Mouse (Mus musculus): ENCODE results near the gene Cenpe. TPM values are rescaled to one million over a fixed set of nuclear protein-coding genes. Genes with fewer than 3 reads are reported as not detected.
"Not testable (repeated sequence)": the region's sequence is repeated elsewhere in the genome, so short reads cannot be mapped to it uniquely, and the experiment has no call there.

Cenpe gene
- polyA plus RNA-seq (2012; rRNA removed) = 1.2 and 2.2 TPM in 2 replicates

DNA sequence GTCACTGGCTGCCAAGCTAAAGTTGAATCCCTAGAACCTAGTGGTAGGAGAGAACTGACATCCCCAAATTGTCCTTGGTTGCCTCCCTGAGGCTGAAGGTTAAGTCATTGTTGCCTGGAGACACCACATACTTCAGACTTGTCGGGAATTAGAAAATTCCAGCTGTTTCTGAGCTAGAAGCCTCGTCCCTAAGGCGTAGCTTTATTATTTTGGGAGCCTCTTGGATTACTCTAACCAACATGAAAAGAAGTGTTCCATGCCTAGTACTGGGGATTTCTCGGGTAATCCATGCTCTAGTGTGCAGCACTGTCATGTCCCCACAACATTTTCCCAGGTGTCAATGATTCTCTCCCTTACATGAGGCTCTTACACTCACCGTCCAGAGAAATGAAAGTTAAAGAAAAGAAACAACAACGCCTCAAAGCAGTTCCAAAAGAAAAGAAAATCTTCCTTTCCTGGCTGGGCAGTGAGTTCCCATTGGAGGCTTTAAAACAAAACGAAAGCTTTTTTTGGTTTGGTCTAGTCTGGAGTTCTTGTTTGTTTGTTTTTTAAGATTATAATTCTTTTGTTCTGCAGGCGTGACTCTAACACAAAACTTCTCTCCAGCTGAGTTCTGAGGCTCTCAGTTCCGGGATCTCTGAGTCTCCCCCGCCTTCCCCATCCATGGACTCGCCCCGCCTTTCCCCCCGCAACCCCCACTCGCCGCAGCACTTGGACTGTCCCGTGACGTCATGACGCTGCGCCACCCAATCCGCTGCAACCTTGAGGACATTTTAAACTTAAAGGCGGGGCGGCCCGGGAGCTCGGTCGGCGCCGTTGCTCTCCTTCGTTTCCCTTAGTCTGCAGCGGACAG lies at the start of gene Cenpe:
TSS of gene Cenpe (plus strand) at position 733 of the 853 bp plus-strand sequence.
- peak within 1 kb of the TSS; percentile 44; the same call in 1 of the 2 replicates for H3K27ac ChIP-seq (ENCODE audit: insufficient read depth, low read length)
- peak; percentile 83 to 85 for DNase-seq (ENCODE audit: low read depth in 1 of 2, low spot score in 2 of 2)
- peaks cover 3% of the 10 kb centered on the region; the same call in 1 of the 2 replicates for H3K4me1 ChIP-seq (ENCODE audit: control insufficient read depth, insufficient read depth, insufficient read length)
- TF ChIP-seq CTCF (IDR thresholded peaks at IDR 0.05; ENCODE audit: extremely low read depth, insufficient read depth, insufficient read length, insufficient replicate concordance) = no peak
- no peak for TF ChIP-seq POLR2A (IDR thresholded peaks at IDR 0.05; ENCODE audit: low read depth, low read length)
- peak within 1 kb of the TSS; percentile 94 for H3K4me3 ChIP-seq (ENCODE audit: extremely low read depth, insufficient read depth, insufficient read length)
- H3K36me3 ChIP-seq (ENCODE audit: control insufficient read depth, insufficient read depth, low read length) = no peaks in the 10 kb centered on the region; the same call in 1 of the 2 replicates
- 6% methylated on average over 29 of the region's 29 CpGs for WGBS
- H3K27me3 ChIP-seq (ENCODE audit: control insufficient read depth, insufficient read depth, low read length) = no peaks in the 10 kb centered on the region

DNA sequence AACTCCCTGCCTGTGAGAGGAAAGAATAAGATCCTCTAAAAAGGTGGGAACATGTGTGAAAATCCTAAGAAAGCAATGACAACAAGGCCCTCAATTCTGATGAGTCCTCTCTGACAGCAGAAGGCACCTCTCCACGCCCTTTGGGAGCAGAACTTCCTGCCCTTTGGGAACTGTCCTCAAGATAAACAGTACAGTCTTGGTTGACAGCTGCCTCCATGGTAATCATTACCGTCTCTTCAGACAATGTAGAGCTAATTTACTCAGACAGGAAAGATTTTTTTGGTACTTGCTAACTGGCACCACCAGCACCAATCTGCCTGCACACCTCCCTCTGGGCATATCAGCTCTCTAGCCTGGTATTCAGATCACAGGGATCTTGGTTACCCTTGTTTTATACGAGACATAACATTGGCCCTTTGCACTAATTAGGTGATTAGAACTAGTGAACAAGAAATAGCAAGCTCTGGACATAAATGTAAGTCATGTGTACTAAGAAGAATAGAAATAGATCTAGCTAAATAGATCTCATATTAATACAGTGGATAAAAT lies 40.4 kb upstream of the Cenpe start:
- no peak overlapping the region for H3K4me3 ChIP-seq (ENCODE audit: extremely low read depth, insufficient read depth, insufficient read length)
- no peak for TF ChIP-seq CTCF (IDR thresholded peaks at IDR 0.05; ENCODE audit: extremely low read depth, insufficient read depth, insufficient read length, insufficient replicate concordance)
- no peak for TF ChIP-seq POLR2A (IDR thresholded peaks at IDR 0.05; ENCODE audit: low read depth, low read length)
- no peak overlapping the region for H3K27ac ChIP-seq (ENCODE audit: insufficient read depth, low read length)
- H3K4me1 ChIP-seq (ENCODE audit: control insufficient read depth, insufficient read depth, insufficient read length) = no peaks in the 10 kb centered on the region
- no peaks in the 10 kb centered on the region for H3K27me3 ChIP-seq (ENCODE audit: control insufficient read depth, insufficient read depth, low read length)
- DNase-seq (ENCODE audit: low read depth in 1 of 2, low spot score in 2 of 2) = no peak
- WGBS = 65% methylated on average over 3 of the region's 3 CpGs
- no peaks in the 10 kb centered on the region for H3K36me3 ChIP-seq (ENCODE audit: control insufficient read depth, insufficient read depth, low read length)

DNA sequence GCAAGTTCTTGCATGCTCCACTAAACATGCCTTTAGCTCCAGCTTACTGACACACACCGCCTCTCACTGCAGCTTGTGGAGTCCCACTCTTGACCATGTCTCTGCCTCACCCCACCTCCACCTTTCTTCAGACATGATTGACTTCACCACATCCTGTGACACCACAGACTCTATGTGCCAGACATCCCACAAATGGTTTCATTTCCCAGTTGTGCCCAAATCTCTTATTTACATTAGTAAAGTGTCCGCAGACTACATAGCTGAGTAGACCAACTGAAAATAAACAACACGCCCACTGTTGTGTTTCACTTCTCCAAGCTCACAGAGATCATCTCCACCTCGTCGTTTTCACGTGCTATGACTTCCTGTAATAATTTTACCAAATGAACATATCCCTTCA lies 20.5 kb upstream of the Cenpe start:
- Histone ChIP-seq H3K4me3 (ENCODE audit: extremely low read depth, insufficient read depth, insufficient read length) (no peak overlapping the region), H3K36me3 (ENCODE audit: control insufficient read depth, insufficient read depth, low read length) (no peaks in the 10 kb centered on the region), H3K4me1 (ENCODE audit: control insufficient read depth, insufficient read depth, insufficient read length) (peaks cover 6% of the 10 kb centered on the region), H3K27me3 (ENCODE audit: control insufficient read depth, insufficient read depth, low read length) (no peaks in the 10 kb centered on the region), H3K27ac (ENCODE audit: insufficient read depth, low read length) (no peak overlapping the region)
- TF ChIP-seq CTCF (IDR thresholded peaks at IDR 0.05; ENCODE audit: extremely low read depth, insufficient read depth, insufficient read length, insufficient replicate concordance) = no peak
- TF ChIP-seq POLR2A (IDR thresholded peaks at IDR 0.05; ENCODE audit: low read depth, low read length) = no peak
- DNase-seq (ENCODE audit: low read depth in 1 of 2, low spot score in 2 of 2) = peak; percentile 68 to 84
- whole genome bisulfite sequencing = 5% methylated on average over 6 of the region's 6 CpGs

DNA sequence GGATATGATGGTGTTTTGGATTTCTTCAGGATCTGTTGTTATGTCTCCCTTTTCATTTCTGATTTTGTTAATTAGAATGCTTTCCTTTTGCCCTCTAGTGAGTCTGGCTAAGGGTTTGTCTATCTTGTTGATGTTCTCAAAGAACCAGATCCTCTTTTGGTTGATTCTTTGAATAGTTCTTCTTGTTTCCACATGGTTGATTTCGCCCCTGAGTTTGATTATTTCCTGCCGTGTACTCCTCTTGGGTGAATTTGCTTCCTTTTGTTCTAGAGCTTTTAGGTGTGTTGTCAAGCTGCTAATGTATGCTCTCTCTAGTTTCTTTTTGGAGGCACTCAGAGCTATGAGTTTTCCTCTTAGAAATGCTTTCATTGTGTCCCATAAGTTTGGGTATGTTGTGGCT lies 14.3 kb upstream of the Cenpe start:
- peaks cover 14% of the 10 kb centered on the region for H3K4me1 ChIP-seq (ENCODE audit: control insufficient read depth, insufficient read depth, insufficient read length)
- 36% methylated on average over 2 of the region's 2 CpGs for WGBS

DNA sequence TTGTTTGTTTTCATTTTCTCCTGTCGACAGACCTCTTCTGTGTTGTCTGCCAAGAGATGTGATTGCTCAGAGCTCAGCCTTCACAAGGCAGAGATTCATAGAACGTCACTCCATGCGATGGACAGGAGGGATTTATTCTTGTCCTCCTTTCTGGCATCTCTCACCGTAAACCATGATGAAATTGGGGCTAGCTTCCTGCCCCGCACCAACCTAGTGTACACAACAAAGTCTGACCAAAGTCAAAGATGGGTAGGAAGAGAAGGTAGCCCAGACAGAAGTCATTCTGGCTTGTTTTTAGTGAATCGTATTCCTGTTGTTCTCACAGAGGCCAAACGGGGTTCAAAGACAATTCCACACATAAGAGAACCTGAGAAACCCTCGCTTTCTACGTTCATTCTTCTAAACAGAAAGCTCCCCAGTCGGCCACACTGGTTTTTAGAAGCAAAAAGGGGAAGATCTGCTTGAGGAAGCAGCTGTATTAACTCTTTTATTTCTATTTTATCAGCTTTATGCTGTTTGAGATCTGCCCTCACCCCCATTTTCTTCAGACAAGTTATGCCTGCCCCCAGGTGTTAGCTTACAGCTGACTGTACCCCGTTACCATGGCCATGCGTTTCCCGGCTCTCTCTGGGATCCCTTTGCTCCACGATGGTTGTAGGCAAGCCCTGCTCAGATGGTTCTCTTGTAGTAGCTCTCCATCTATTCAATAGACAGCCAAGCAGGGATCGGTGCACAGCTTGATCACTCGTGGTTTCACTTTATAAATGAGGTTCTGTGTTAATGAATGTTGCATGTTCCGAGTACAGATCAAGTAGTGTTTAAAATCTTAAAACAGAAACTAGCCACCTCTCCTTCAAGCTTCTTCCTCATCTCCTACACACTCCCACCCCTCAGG lies 11.7 kb upstream of the Cenpe start:
- peak overlapping the region; percentile 39 for H3K4me3 ChIP-seq (ENCODE audit: extremely low read depth, insufficient read depth, insufficient read length)
- no peaks in the 10 kb centered on the region for H3K36me3 ChIP-seq (ENCODE audit: control insufficient read depth, insufficient read depth, low read length)
- H3K27me3 ChIP-seq (ENCODE audit: control insufficient read depth, insufficient read depth, low read length) = no peaks in the 10 kb centered on the region
- H3K27ac ChIP-seq (ENCODE audit: insufficient read depth, low read length) = no peak overlapping the region
- H3K4me1 ChIP-seq (ENCODE audit: control insufficient read depth, insufficient read depth, insufficient read length) = peaks cover 10% of the 10 kb centered on the region; the same call in 1 of the 2 replicates
- no peak for DNase-seq (ENCODE audit: low read depth in 1 of 2, low spot score in 2 of 2)
- no peak for TF ChIP-seq CTCF (IDR thresholded peaks at IDR 0.05; ENCODE audit: extremely low read depth, insufficient read depth, insufficient read length, insufficient replicate concordance)
- no peak for TF ChIP-seq POLR2A (IDR thresholded peaks at IDR 0.05; ENCODE audit: low read depth, low read length)
- 34% methylated on average over 17 of the region's 17 CpGs for WGBS

More for the DNA sequence above, 14.3 kb upstream of the Cenpe start:
- not testable (repeated sequence) for H3K27me3 ChIP-seq (ENCODE audit: control insufficient read depth, insufficient read depth, low read length); H3K36me3 ChIP-seq (ENCODE audit: control insufficient read depth, insufficient read depth, low read length); DNase-seq (ENCODE audit: low read depth in 1 of 2, low spot score in 2 of 2); H3K4me3 ChIP-seq (ENCODE audit: extremely low read depth, insufficient read depth, insufficient read length); H3K27ac ChIP-seq (ENCODE audit: insufficient read depth, low read length)

DNA sequence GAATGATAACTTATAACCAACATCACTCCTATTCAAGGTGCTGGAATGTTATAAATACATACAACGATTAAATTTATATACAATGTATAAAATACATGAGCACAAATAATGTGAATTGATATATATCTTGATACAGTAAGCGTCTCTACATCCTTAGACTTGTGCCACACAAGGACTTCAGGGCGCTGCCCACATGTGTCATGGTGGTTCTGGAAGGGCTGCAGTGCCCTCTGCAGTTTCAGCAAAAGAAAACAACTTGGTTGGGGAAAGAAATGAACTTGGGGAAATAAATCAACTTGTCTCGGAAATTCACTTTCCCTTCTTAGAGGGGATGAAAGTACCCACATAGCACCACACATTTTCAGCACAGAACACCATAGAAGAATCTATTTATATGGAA lies 5.7 kb upstream of the Cenpe start:
- TF ChIP-seq POLR2A (IDR thresholded peaks at IDR 0.05; ENCODE audit: low read depth, low read length) = no peak
- peak; percentile 79; the same call in 1 of the 2 replicates for TF ChIP-seq CTCF (IDR thresholded peaks at IDR 0.05; ENCODE audit: extremely low read depth, insufficient read depth, insufficient read length, insufficient replicate concordance)
- 23% methylated on average over 4 of the region's 4 CpGs for WGBS
- H3K4me3 ChIP-seq (ENCODE audit: extremely low read depth, insufficient read depth, insufficient read length) = no peak overlapping the region
- no peaks in the 10 kb centered on the region; the same call in 1 of the 2 replicates for H3K4me1 ChIP-seq (ENCODE audit: control insufficient read depth, insufficient read depth, insufficient read length)
- no peaks in the 10 kb centered on the region for H3K27me3 ChIP-seq (ENCODE audit: control insufficient read depth, insufficient read depth, low read length)
- no peak overlapping the region for H3K27ac ChIP-seq (ENCODE audit: insufficient read depth, low read length)
- peak; percentile 45 to 59 for DNase-seq (ENCODE audit: low read depth in 1 of 2, low spot score in 2 of 2)
- no peaks in the 10 kb centered on the region for H3K36me3 ChIP-seq (ENCODE audit: control insufficient read depth, insufficient read depth, low read length)
